Mouse (Mus musculus): ENCODE measurements around the gene Snai1.

Gene Snai1

GRCm38 (mm10) chr2:167537476-167538297 lies at the start of gene Snai1:
Gene Snai1, plus strand, starts transcription at chr2:167538195.
- DNase-seq = peak; percentile 92

DNA sequence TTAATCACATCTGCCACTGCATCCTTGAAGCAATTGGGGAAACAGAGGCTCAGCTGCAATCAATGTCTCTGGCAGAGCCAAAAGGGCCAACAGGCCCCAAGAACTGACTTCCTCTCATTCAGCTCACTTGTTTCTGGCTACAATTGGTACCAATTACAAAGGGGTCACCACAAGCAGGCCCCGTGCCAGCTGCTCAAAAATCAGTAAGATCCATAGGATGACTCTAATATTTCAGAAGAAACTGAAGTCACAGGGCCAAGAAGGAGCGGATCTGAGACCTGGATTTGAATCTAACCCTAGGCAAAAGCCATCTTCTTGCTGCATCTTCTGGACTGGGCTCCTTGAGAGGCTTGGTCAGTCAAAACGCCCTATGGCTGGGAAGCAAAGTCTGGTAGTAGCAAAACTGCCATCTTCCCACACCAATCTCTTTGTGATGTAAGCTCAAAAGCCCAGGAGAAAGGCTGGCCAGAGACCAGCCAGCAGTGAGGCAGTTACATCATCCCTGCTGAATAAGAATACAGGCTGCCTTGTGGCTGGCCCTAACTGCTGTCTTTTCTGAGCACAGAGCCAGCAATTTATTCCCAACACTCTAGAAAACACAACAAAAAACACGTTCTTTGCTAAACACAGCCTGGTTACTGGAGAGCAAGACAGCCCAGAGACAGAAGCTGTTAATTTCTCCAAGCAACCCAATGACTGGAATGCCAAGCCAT lies 47.0 kb upstream of the Snai1 start:
- DNase-seq = no peak

DNA sequence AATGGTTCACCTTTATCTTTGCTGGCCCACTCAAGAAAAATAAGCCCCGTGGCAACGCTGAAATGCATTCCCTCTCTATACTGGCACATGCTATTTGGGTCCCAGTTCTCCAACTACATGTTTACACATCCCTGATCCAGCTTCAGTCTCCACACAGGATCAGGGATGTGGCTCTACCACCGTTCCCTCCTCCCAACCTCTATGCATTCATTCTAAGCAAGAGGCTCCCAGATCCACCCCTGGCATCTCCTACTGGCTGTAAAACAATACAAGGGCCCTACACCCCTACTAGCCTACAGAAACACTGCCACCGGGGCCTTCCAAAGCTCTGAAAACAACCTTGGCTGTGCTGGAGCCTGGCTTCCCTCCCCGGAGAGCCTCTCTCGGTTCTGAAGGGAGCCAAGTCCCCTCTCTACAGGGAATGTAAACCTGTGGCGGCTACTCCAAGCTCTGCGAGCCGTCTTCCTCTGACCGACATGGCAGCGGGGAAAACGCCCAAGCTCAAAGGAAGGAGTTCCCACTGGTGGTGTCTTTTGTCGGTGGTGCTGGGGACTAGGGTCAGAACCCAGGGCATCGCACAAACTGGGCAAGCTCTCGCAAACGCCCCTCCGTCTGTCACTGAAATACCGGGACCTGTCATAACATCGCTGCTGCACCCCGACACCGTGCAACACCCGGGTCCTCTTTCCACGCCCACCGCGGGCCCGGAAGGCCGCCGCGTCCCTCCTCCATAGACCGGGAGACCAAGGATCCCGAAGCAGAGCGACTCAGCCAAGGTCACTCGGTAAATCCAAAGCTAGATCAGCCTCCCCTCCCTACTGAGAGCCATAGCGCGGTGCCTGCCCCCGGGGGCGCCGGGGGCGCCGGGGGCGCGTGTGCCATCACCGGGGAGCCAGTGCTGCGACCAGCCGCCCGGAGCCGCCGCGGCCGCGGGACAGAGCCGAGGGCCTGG lies 46.0 kb upstream of the Snai1 start, which contains the start of gene Rnf114:
TSS of gene Rnf114 (plus strand) at position 889 of the 952 bp plus-strand sequence.
- DNase-seq = peak; percentile 68

DNA sequence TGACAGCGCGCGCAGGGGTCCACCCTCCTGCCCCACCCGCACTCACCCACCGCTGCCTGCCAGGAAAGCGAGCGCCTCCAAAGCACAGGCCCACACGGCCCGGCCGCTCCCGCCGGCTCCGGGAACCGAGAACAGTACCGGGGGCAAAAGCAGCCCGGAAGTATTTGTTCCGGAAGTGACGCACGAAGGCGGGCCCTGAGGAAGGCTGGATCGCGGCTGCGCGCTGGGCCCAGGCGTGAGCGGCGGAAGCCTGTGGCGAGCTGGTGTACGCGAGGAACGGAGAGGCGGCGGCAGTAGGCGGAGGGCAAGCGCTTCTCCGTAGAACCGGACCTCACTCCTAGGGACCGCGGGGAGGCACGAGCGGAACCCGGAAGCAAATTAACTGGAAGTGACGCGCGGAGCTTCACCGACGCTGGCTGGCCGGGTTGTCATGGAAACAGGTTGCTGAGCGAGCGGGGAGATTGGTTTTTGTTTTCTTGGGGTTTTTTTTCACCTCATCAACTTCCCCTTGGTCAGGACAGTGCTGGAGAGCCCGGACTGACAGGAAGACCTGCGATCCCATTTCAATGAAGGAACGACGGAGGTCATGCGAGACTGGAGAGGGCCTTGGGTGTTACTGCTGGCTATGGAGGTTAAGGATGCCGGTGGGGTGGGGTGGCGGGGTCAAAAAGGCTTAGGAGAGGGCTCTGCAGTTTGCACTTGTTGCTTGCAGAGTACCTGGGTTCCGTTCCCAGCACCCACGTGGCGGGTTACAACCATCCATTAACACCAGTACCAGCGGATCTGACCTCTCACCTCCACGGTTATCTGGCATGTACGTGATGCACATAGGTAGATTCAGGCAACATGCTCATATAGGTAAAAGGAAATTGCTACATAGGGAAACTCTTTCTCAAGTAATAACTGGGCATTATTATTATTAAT lies 45.0 kb upstream of the Snai1 start, which contains the start of gene Spata2:
TSS of gene Spata2 (minus strand) at position 175 of the 924 bp plus-strand sequence.
- peak; percentile 95 for DNase-seq

GRCm38 (mm10) chr2:167496437-167496836 lies 41.6 kb upstream of the Snai1 start:
- DNase-seq = no peak

- DNase-seq = peak; percentile 83
Observed at GRCm38 (mm10) chr2:167497272-167497671, 40.7 kb upstream of the Snai1 start.

- DNase-seq = peak; percentile 39
Observed at GRCm38 (mm10) chr2:167502554-167503252, 35.3 kb upstream of the Snai1 start.

DNA sequence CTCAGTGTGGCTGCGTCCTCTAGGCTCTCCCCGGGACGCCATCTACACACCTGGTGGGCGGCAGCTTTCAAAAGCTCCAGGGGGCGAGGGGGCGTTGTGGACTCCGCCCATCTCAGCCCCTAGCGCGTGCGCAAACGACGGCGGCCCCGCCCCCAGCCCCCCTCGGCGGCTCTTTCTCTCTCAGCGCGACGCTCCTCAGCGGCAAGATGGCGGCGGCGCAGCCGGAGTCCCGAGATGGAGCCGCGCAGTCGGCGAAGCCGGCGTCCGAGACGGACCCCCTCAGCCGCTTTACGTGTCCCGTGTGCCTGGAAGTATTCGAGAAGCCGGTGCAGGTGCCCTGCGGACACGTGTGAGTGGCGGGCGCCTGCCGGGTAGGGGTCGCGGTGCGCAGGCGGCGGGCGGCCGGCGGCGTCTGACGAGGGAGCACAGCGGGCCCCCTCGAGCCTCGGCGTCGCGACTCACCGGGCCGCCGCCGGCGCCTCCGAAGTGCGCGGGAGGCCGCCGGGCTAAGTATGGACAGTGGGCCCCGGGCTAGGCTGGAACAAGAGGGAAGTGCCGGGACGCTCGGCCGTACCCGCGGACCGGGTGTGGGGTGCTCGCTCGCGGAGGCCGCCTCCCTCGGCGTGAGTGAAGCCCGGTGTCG lies 34.6 kb upstream of the Snai1 start:
- peak; percentile 98 for DNase-seq

GRCm38 (mm10) chr2:167503896-167504349 lies 34.1 kb upstream of the Snai1 start:
- DNase-seq = peak; percentile 80

DNA sequence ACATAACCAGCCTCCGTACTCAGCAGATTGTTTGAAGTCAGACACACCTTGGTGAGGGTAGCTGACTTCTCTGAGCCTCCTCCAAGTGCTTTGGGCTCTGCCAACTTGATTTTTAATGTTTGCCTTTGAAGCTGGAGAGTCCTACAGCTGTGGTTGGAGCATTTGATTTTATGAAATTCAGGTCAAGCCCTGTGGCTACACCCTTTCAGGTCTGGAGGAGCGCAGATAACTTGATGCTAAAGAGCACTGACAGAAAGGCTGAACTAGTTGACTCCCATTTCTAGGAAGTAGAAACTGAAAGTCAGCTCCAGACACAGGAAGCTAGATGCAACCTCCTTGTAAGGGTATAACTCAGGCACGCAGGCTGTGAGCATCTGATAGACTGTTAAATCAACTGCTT lies 32.9 kb upstream of the Snai1 start:
- DNase-seq = peak; percentile 36

- DNase-seq = no peak
Observed at GRCm38 (mm10) chr2:167506546-167507260, 31.3 kb upstream of the Snai1 start.

- no peak for DNase-seq
Observed at GRCm38 (mm10) chr2:167507719-167508385, 30.1 kb upstream of the Snai1 start.

DNA sequence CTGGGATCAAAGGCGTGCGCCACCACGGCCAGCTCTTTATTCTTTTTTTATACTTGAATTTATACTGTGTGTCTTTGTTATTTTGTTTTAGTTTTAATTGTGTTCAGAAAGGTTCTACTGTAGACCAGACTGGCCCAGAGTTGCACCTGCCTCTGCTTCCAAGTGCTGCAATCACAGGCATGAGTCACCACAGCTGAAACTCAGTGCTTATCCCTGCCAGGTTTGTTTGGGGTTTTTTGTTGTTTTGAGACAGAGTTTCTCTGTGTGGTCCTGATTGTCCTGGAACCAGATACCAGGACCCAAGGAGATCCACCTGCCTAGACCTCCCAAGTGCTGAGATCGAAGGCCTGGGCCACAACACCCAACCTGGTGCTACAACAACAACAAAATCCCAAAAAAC lies 29.4 kb upstream of the Snai1 start:
- DNase-seq = no peak

DNA sequence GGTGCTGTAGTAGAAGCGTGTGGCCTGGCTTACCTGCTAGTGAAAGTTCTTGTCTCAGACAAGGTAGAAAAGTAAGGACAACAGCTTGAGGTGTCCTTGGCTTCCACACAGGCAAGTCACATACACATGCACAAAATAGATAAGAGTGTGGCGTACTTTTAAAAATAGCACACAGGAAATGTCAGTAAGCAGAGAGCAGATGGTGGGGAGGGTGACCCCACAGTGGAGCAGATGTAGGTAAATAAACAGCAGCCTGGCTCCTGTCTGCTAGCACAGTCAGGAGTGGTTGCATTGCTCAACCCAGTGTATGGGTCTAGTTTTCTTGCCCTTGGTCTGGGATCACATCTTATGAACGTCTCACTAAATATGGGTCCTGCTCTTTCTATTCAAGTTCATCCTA lies 27.5 kb upstream of the Snai1 start:
- peak; percentile 50 for DNase-seq

GRCm38 (mm10) chr2:167512365-167512764 lies 25.6 kb upstream of the Snai1 start:
- DNase-seq = no peak

- DNase-seq = peak; percentile 41
Observed at GRCm38 (mm10) chr2:167512970-167513369, 25.0 kb upstream of the Snai1 start.

DNA sequence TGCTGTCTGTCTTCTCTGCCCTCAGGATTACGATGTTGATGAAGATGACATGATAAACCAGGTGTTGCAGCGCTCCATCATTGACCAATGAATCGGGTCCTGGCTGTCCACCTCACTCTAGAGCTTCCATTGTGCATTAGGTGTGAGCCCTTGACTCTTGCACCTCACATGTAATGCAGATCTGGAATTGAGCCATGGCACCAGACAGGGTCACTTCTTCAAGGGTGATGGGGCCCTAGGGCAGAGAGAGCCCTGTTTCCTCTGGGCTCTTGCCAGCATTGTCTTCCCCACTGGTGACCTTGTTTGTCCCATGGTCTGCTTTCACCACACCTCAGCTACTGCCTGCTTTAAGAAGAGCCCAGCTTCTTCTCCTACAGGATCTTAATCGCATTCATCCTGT lies 23.4 kb upstream of the Snai1 start:
- DNase-seq = no peak

GRCm38 (mm10) chr2:167515688-167516087 lies 22.3 kb upstream of the Snai1 start:
- no peak for DNase-seq

Data from thymus, postnatal 4 days (tissue).